1 mouse cellular context compared by ENCODE assay signal in the genomic region with DNA sequence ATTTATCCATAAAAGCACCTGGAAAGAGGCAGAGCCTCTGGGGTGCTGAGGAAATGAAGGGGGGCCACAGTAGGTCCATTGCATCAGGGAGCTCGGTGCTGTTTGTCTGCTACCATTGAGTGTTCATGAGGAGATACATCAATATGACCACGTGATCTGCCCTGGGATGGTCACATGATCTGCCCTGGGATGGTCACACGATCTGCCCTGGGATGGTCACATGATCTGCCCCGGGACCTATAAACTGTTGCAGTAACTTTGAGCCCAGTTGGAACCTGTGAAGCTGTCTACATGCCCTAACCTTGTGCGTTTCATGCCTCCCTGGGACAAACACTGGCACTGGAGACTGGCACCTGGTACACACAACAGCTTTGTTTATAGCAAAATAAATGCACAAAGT.
TF ChIP-seq lines count a peak whose summit lies in the region.

No protein-coding gene starts in this region.

TF ChIP-seq in CH12.LX, 34 proteins besides CTCF, POLR2A, EP300 and RAD21 (continued from another document):
- TF ChIP-seq HCFC1 (IDR thresholded peaks at IDR 0.05; ENCODE audit: low read depth, low read length) (no peak), USF2 (conservative IDR thresholded peaks at IDR 0.05; ENCODE audit: low read depth, low read length) (peak; percentile 71), NRF1 (IDR thresholded peaks at IDR 0.05; ENCODE audit: low read depth, low read length) (no peak), BHLHE40 (IDR thresholded peaks at IDR 0.05; ENCODE audit: low read depth, low read length) (peak; percentile 25; the same call in 1 of the 2 replicates), MYC (IDR thresholded peaks at IDR 0.05; ENCODE audit: low read depth, low read length) (no peak), POLR2AphosphoS2 (IDR thresholded peaks at IDR 0.05; ENCODE audit: low read depth, low read length) (no peak), CHD1 (IDR thresholded peaks at IDR 0.05; ENCODE audit: low read depth, low read length) (no peak), JUND (conservative IDR thresholded peaks at IDR 0.05; ENCODE audit: low read depth, low read length) (no peak)
